Mouse (Mus musculus) bone marrow, adult 2 months (tissue): Measurements from ENCODE around the gene Hoxa13. TPM values are rescaled to one million over a fixed set of nuclear protein-coding genes. Genes with fewer than 3 reads are reported as not detected.

ENCODE experiments used
- H3K27ac ChIP-seq: fragments of 200-500 bp; 2 replicates; pipeline ENCODE4 v1.5.1; 2012; ENCODE audit warnings: low read depth, mild to moderate bottlenecking, control low read depth, inconsistent platforms, low read length; ENCODE audit not compliant: control insufficient read depth, poor library complexity, insufficient read depth
- H3K4me1 ChIP-seq: fragments of 200-500 bp; 2 replicates; pipeline ENCODE4 v1.6.1; 2011; ENCODE audit warnings: low read length; ENCODE audit not compliant: control insufficient read depth, insufficient read depth
- H3K4me3 ChIP-seq: fragments of 200-500 bp; replicated peaks from 2 replicates; pipeline ENCODE3; 2011; ENCODE audit warnings: mild to moderate bottlenecking, low read depth, low read length, control low read depth; ENCODE audit not compliant: control insufficient read depth
- CTCF ChIP-seq: fragments of 200-500 bp; IDR thresholded peaks from 2 replicates; pipeline ENCODE4 v1.5.1; 2011; ENCODE audit warnings: low read length, control low read depth; ENCODE audit not compliant: control insufficient read depth, insufficient read depth
- POLR2A ChIP-seq: fragments of 200-500 bp; IDR thresholded peaks from 2 replicates; pipeline ENCODE4 v1.6.1; 2011; ENCODE audit warnings: low read depth, mild to moderate bottlenecking, control low read depth, low read length, borderline replicate concordance; ENCODE audit not compliant: control insufficient read depth
- WGBS: fragments of 180-500 bp; shearing (Covaris S2); methylation state at CpG from one replicate; pipeline ENCODE4 v1.1.7; 2018; 5-methylcytosine and 5-hydroxymethylcytosine counted together
- polyA plus RNA-seq: library from polyadenylated mRNA; stranded (reverse); fragments of >200 nt; gene quantifications from 2 replicates; pipeline ENCODE4 v1.2.4, GENCODE M21; 2011; ENCODE audit warnings: low replicate concordance; ENCODE audit not compliant: missing spikeins, insufficient read depth, insufficient read length

Gene Hoxa13
- polyA plus RNA-seq, 1 experiment = not detected

DNA sequence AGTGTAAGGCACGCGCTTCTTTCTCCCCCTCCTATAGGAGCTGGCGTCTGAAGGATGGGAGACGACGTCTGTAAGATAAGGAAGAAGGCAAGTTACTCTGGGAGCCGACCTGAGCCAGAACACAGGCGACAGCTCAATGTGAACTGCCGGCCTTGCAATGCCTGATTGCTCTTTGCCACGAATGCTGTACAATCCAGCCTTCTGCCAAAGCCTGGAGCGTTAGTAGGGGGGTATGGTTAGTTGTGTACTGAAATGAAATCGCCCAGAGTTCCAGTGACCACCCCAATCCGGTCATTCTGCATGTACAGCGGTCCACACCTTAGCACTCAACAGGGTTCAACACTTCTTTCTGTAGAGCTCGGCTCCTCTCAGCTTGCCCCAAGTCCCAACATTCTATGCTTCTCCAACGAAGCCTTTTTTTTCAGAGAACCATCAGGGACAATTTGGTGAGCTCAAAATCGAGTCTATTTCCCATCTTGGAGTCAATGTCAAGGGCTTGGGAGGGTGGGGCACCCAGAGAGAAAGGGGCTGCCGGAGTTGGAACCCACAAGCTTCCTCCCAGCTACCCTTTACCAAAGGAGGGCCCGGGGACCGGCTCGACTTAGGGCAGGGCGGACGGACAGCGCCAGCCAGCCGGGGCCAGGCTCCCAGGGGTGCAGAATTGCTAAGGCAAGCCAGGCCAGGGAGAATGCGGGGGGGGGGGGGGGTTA lies 1.4 kb downstream of the Hoxa13 start:
- 2% methylated on average over 25 of the region's 25 CpGs for WGBS
- TF ChIP-seq CTCF = no peak
- no peak for TF ChIP-seq POLR2A
- Histone ChIP-seq H3K27ac (no peak overlapping the region), H3K4me3 (no peak overlapping the region), H3K4me1 (no peaks in the 10 kb centered on the region)

DNA sequence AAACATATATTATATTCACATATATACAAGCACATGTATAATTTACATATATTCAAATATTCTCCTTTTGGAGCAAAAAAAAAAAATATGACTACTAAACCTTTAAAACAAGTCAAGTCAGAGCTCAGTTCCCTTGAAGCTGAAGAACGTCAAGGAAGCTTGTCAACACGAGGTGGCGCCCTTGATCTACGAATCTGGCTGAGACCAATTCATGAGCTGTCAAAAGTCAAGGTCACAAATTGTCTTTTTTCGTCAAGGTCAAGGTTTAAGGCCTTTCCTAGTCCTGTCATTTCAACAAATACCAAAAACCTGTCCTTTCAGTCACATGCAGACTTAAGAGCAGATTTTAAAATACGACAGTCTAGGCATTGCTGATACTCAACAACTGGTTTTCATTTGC lies 3.7 kb downstream of the Hoxa13 start:
- no peak overlapping the region for H3K27ac ChIP-seq
- H3K4me1 ChIP-seq = no peaks in the 10 kb centered on the region
- under 1% methylated on average over 6 of the region's 6 CpGs for WGBS
- no peak overlapping the region for H3K4me3 ChIP-seq
- peak; percentile 68 for TF ChIP-seq CTCF
- TF ChIP-seq POLR2A = no peak

DNA sequence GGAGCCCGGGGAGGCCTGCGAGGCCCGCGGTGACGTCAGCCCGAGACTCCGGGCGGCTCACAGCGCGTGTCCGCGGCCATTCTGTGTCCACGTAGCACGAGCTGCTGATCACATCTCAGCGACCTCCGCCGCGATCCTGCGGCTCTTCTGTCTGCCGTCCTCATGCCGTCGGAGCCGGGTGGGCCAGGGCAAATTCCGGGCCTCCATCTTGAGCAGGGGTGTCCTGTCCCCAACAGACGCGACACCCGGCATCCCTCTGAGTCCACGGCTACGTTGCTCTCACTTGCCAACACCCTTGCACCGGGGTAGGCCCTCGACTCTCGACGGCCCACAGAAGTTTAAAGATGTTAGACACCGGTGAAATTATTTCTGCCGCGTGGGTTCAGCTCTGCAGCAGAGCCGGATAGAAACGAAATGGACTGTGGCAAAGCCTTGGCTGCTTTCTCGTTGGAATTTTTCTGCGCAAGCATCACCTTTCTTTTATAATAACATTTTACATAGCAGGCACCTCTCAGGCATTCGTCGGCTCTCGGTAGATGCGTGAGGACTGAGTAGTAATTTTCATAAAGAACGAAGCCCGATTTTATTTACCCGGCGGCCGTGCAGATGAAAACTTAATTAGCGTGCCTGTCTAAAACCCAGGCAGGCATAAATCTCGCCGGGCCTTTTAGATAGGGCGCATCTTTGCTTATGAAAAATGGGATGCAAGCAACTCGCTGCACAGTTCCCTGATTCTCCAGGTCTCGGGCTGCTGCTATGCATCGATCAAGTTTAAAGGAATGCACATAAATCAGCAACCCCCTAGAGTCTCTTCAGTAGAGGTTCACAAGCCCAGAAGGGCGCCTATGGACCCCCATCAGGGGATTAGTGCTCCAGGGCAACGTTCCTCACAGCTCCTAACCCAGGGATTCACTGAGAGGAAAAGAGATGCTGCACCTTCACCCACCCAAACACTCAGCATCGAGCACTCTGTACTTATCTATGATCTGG lies 6.9 kb downstream of the Hoxa13 start:
- no peak for TF ChIP-seq CTCF
- TF ChIP-seq POLR2A = no peak
- Histone ChIP-seq H3K27ac (no peak overlapping the region; the same call in 1 of the 2 replicates), H3K4me3 (no peak overlapping the region), H3K4me1 (no peaks in the 10 kb centered on the region)
- 3% methylated on average over 59 of the region's 59 CpGs for WGBS

DNA sequence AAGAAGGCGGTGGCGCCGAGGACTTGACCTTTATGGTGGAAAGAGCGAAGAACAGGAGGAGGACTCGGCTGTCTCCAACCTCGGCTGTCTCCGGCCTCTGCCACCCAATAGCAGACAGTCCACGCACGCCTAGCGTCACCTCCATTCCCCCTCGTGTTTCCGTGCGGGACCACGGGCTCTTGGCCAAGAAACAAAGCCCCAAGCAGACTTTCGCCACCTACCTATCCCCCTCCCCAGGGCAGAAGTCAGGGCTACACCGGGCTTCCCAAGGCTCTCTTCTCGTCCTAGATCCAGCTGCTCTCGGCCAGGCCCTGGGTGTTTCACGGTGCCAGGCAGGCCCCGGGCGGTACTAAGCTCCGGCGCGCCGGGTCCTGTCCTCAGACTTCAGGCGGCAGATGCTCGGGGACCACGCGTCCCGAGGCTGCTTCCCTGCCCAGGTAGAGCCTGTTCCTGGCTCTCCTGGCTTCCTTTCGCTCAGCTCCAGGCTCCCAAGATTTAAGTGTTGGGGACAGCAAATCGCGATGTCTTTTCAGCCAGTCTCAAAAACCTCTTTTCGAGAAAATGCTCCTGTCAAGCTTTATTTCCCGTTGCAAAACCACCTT lies 7.8 kb downstream of the Hoxa13 start:
- no peak overlapping the region for H3K4me3 ChIP-seq
- TF ChIP-seq CTCF (no peak), POLR2A (no peak)

DNA sequence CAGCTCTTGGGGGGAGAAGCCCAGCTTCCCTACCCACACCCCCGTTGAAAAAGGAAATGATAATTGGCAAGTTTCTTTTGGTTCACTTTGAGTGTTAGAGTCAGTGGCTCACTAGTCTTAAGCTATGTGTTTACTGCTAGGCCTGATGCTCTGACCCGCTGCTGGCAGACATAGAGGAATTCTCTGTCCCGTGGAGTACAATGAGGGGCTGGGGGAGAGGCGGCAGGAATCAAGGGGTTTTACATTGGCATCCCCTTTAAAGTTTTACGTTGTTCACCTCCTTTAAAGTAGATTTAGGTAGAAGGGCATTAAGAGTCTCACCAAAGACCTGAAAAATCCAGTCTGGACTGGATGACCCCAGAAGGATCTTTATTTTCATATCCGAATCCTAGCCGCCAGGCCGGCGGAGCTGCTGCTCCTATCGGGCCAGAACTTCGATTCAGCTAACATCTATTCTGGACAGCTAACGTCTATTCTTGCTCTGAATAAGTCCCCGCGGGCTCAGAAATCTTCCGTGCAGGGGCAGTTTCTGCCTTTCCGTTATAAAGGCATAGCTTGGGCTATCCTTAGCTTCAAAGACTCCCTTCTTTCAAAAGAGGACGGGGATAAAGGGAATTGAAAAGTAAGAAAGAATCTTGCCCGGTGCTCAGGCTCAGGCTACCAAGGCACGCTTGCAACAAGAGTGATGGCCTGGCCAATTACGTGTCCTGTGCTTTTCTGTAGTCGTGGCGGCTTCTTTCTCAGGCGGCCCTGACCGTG lies 8.5 kb downstream of the Hoxa13 start:
- TF ChIP-seq CTCF = no peak
- TF ChIP-seq POLR2A = no peak
- Histone ChIP-seq H3K4me3 (no peak overlapping the region), H3K27ac (no peak overlapping the region), H3K4me1 (no peaks in the 10 kb centered on the region)
- 10% methylated on average over 24 of the region's 24 CpGs for WGBS

More for the DNA sequence above, 7.8 kb downstream of the Hoxa13 start:
- WGBS = 4% methylated on average over 35 of the region's 35 CpGs
- H3K4me1 ChIP-seq = no peaks in the 10 kb centered on the region
- no peak overlapping the region for H3K27ac ChIP-seq

DNA sequence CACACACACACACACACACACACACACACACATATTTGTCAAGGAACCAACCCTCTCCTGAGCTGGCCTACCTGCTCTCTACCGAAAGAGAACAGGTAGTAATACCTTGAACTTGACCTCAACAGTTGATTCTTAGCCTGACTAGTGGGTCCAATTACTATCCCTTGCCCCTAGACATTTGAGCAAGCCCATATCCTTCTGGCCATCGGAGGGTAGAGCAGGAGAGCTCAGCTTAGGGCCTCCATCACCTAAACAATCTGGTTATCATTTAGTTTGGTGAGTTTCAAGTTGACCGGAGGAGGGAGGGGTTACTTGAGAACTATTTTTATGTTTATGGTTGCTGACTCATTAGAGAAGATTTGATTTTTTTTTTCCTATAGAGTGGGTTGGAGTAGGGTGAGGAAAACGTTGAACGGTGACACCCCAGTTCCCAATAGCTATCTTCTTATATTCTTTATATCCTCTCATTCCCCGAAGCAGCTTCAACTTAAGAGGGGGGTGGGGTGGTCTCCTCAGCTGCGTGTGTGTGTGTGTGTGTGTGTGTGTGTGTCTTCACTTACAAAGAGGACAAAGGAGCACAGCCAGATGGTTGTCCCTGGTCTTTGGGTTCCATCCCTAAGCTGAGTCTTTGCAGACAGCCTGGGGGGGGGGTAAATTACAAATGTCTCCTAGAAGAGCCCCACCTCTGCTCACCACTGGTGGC lies 9.4 kb downstream of the Hoxa13 start:
- no peak overlapping the region for H3K27ac ChIP-seq
- H3K4me3 ChIP-seq = no peak overlapping the region
- TF ChIP-seq CTCF = no peak
- no peak for TF ChIP-seq POLR2A
- WGBS = 12% methylated on average over 7 of the region's 7 CpGs
- H3K4me1 ChIP-seq = no peaks in the 10 kb centered on the region

DNA sequence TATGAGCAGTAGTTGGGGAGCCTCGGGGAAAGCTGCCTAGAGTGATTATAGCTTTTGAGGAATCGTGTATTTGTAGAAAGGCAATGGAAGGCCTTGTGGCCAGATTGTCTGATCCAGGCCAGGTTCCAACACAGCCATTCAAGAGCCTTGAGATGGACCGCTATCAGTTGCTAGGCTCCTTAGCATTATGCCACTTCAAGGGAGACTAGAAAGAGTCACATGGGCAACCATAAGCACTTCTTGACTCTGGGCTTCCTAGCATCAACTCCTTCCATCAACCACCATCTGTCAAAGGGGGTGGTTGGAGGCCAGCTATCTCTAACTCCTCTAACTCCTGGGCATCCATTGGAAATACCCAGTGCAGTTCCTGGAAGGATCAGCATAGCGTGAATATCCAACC lies 10.9 kb downstream of the Hoxa13 start:
- no peaks in the 10 kb centered on the region for H3K4me1 ChIP-seq
- WGBS = 15% methylated on average over 4 of the region's 4 CpGs
- TF ChIP-seq CTCF = no peak
- no peak for TF ChIP-seq POLR2A
- no peak overlapping the region for H3K4me3 ChIP-seq
- no peak overlapping the region for H3K27ac ChIP-seq

DNA sequence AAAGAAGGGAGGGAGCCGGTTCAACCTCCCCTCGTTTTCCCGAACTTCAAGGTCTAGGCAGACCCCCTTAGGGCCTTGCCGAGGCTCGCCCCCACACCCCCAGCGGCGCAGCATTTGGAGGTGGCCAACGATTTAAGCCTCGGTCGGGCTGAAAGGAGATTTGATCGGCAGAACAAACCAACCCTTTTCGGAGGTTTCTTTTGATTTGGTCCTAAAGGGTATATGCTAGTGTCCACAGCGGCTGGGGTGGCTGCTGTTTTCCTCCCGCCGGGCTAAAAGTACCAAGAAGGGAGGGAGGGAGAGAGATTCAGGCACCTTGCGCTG lies 11.3 kb downstream of the Hoxa13 start:
- TF ChIP-seq CTCF = no peak
- TF ChIP-seq POLR2A = no peak
- H3K4me3 ChIP-seq = no peak overlapping the region
- whole genome bisulfite sequencing = 3% methylated on average over 16 of the region's 16 CpGs
- no peak overlapping the region for H3K27ac ChIP-seq
- H3K4me1 ChIP-seq = no peaks in the 10 kb centered on the region
